Mouse (Mus musculus): Measurements from ENCODE around the gene Gm5150.
"Not testable (repeated sequence)": the region's sequence is repeated elsewhere in the genome, so short reads cannot be mapped to it uniquely, and the experiment has no call there.

Gm5150 gene

GRCm38 (mm10) chr3:16006215-16006614 is at the start of gene Gm5150:
Gene Gm5150, minus strand, starts transcription at chr3:16006437.
- DNase-seq (ENCODE audit: low spot score) = no peak

GRCm38 (mm10) chr3:16051736-16052135 is 45.5 kb upstream of the Gm5150 start:
- not testable (repeated sequence) for DNase-seq (ENCODE audit: low spot score)

- DNase-seq (ENCODE audit: low spot score) = no peak
Observed at GRCm38 (mm10) chr3:16047288-16047687, 41.1 kb upstream of the Gm5150 start.

DNA sequence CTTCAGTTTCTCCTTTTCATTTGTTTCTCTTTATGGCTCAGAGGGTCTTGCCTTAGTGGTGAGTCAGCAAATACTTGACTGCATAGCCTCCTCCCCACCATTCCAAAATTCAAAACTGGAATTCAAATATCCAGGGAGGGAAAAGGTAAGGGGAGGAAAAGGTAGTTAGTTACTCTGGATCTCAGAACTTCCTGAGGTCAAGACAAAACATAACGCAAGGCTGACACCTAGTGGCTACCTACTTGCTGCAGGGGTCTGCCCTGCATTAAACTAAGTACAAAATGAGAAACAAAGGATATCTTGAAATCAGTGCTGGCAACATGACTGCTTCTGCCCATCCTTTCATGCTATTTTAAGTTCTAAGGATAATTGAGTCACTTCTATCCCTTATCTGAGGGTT is 37.1 kb upstream of the Gm5150 start:
- peak; percentile 50 for DNase-seq (ENCODE audit: low spot score)

GRCm38 (mm10) chr3:16024988-16025387 is 18.8 kb upstream of the Gm5150 start:
- DNase-seq (ENCODE audit: low spot score) = peak; percentile 33

GRCm38 (mm10) chr3:16022214-16022613 is 16.0 kb upstream of the Gm5150 start:
- no peak for DNase-seq (ENCODE audit: low spot score)

- DNase-seq (ENCODE audit: low spot score) = not testable (repeated sequence)
Observed at GRCm38 (mm10) chr3:16014456-16014855, 8.2 kb upstream of the Gm5150 start.

DNA sequence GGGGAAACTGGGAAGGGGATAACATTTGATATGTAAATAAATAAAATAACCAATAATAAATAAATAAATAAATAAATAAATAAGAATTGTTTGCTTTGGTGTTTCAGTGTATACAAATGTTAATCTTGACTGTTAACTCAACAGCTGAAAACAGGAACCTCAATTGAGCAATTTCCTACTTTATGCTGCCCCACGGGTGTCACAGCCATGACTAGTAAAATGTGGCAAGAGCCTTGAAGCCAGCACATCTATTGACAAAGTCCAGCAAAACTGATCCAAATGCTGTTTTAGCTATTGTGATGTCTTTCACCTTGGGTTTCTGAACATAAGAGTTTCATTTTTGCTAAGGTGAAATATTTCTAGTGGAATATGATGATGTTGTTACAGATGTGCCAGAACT is 1.6 kb upstream of the Gm5150 start:
- DNase-seq (ENCODE audit: low spot score) = no peak

- no peak for DNase-seq (ENCODE audit: low spot score)
Observed at GRCm38 (mm10) chr3:16003890-16004633, 2.2 kb downstream of the Gm5150 start.

DNA sequence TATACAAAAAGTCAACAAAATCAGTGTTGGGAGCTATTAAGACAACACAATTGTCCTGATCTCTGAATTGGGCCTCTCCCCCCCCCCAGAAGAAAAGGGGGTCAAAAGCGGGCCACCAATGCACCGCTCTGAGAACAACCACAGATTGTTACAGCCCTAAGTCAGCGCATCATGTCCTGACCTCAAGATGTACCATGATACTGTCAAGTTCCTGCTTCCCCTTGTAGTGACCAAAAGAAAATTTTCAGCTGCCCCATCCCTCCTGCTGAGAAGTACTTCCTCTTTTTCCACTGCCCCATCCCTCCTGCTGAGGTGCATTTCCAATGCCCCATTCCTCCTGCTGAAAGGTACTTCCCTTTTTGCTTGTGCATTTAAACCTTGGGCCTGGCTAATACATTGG is 6.8 kb downstream of the Gm5150 start:
- not testable (repeated sequence) for DNase-seq (ENCODE audit: low spot score)

- no peak for DNase-seq (ENCODE audit: low spot score)
Observed at GRCm38 (mm10) chr3:15982216-15982615, 24.0 kb downstream of the Gm5150 start.

DNA sequence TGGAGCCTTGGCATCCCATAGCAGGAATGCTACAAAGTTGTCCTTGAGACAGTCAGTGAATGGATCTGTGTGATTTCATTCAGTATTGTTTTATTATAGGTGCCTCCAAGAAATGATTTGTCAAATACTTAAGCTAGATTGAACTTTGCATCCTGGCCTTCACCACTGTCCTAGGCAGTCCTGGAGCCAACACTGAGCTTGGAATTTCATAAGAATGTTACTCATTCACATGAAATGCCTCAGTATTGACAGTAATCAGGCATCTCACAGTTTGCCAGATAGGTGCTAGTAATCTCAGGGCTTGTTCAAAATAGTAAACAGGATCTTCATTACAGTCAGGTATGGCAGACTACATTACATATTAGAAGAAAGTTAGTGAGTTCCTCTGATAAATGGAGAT is 49.3 kb downstream of the Gm5150 start:
- no peak for DNase-seq (ENCODE audit: low spot score)
